27 mouse cellular contexts compared by ENCODE assay signal in genomic region chr7:130659129-130659528, GRCm38 (mm10).
DNase-seq lines count a peak whose midpoint lies in the region; ATAC-seq and TF ChIP-seq lines count a peak whose summit lies in the region.
"Had no signal": no experiment of that assay in that cellular context is flagged by ENCODE, and none has a peak within 500 bp of the region (broad histone marks: within the 10 kb centered on the region; RNA-seq: fewer than 3 reads in every experiment).

No protein-coding gene starts in this region.

- intact Hi-C loops in gastrocnemius, adult 2 months (cut with DNase I), result no loop called here
- intact Hi-C loops in heart, postnatal 14 days (cut with DNase I), result no loop called here

- H3K27ac ChIP-seq in gastrocnemius, adult 2 months, result peak overlapping the region; percentile 83
- H3K27ac ChIP-seq in heart, embryonic 10.5 days, result 0 out of 2 replicates have a peak overlapping the region, but pooled peaks have one; percentile 29
- no peak overlapping the region for H3K27ac ChIP-seq in hindbrain, embryonic 16.5 days (ENCODE audit: low read depth, low read length)
- H3K27ac ChIP-seq: embryonic facial prominence, embryonic 13.5 days; embryonic facial prominence, embryonic 15.5 days; forebrain, embryonic 10.5 days; forebrain, embryonic 12.5 days had no signal

- peaks cover 12% of the 10 kb centered on the region for H3K36me3 ChIP-seq in heart, embryonic 10.5 days
- H3K36me3 ChIP-seq in hindbrain, embryonic 16.5 days (ENCODE audit: control insufficient read depth, insufficient read depth, low read length), result no peaks in the 10 kb centered on the region
- H3K36me3 ChIP-seq: G1E had no signal

- no peak overlapping the region for H3K4me2 ChIP-seq in hindbrain, embryonic 16.5 days (ENCODE audit: low read length)
- H3K4me2 ChIP-seq: embryonic facial prominence, embryonic 13.5 days; embryonic facial prominence, embryonic 15.5 days; forebrain, embryonic 12.5 days had no signal

- ATAC-seq in hindbrain, embryonic 16.5 days, result no peak
- ATAC-seq: activated CD4-positive, CD25-positive, alpha-beta regulatory T cell, adult 4 months; CD4-positive, CD25-positive, alpha-beta regulatory T cell, adult 4 months; forebrain, embryonic 14.5 days; forebrain, embryonic 16.5 days; Patski had no signal

- peaks cover 61% of the 10 kb centered on the region for H3K4me1 ChIP-seq in heart, embryonic 10.5 days
- H3K4me1 ChIP-seq in hindbrain, embryonic 16.5 days (ENCODE audit: control insufficient read depth, insufficient read depth, low read depth, low read length), result no peaks in the 10 kb centered on the region

- WGBS in heart, embryonic 10.5 days, result 84% methylated on average over 5 of the region's 5 CpGs
- WGBS in hindbrain, embryonic 16.5 days, result 92% methylated on average over 5 of the region's 5 CpGs

- no peak overlapping the region for H3K9ac ChIP-seq in hindbrain, embryonic 16.5 days (ENCODE audit: low read depth, low read length)
- H3K9ac ChIP-seq: embryonic facial prominence, embryonic 13.5 days; embryonic facial prominence, embryonic 15.5 days; forebrain, embryonic 12.5 days had no signal

- no peak overlapping the region for H3K4me3 ChIP-seq in gastrocnemius, adult 2 months
- H3K4me3 ChIP-seq in heart, embryonic 10.5 days, result no peak overlapping the region
- no peak overlapping the region for H3K4me3 ChIP-seq in hindbrain, embryonic 16.5 days (ENCODE audit: low read length)
- H3K4me3 ChIP-seq: embryonic facial prominence, embryonic 13.5 days; embryonic facial prominence, embryonic 15.5 days; erythroblast, embryonic 14.5 days; forebrain, embryonic 10.5 days; forebrain, embryonic 12.5 days had no signal

- H3K9me3 ChIP-seq in heart, embryonic 10.5 days, result 0 out of 2 replicates have a peak, but pooled peaks cover 7% of the 10 kb centered on the region
- H3K9me3 ChIP-seq in hindbrain, embryonic 16.5 days (ENCODE audit: control insufficient read depth, low read length), result no peaks in the 10 kb centered on the region
- H3K9me3 ChIP-seq: embryonic facial prominence, embryonic 15.5 days; forebrain, embryonic 12.5 days had no signal

- no peaks in the 10 kb centered on the region for H3K27me3 ChIP-seq in heart, embryonic 10.5 days (ENCODE audit: insufficient read depth, poor library complexity, severe bottlenecking)
- H3K27me3 ChIP-seq in hindbrain, embryonic 16.5 days (replicated peaks; ENCODE audit: control insufficient read depth, insufficient read depth, low read length), result no peaks in the 10 kb centered on the region
- H3K27me3 ChIP-seq: embryonic facial prominence, embryonic 13.5 days; embryonic facial prominence, embryonic 15.5 days; forebrain, embryonic 12.5 days; Patski had no signal

- DNase-seq in gastrocnemius, adult 2 months, result no peak
- DNase-seq in gastrocnemius, adult 8-10 months (ENCODE audit: low spot score in 2 of 2), result no peak
- DNase-seq in heart, embryonic 10.5 days (ENCODE audit: low spot score), result no peak
- DNase-seq in heart, postnatal 14 days, result no peak
- DNase-seq: adrenal gland, adult 8-10 months; adrenal gland, postnatal 14 days; adrenal gland, postnatal 36 days; B cell, adult 2 months; cerebellum, adult 11 months; cerebellum, adult 18-20 months; cerebellum, adult 8-10 months; cerebellum, adult 9-11 months; cerebellum, postnatal 14 days; cerebellum, postnatal 36 days; embryo, embryonic 11 days had no signal

- no peak for TF ChIP-seq CTCF in gastrocnemius, adult 2 months (IDR thresholded peaks at IDR 0.05)
